Mouse (Mus musculus) midbrain, embryonic 14.5 days (tissue): ENCODE data around the gene Lgmn. TPM values are rescaled to one million over a fixed set of nuclear protein-coding genes. Genes with fewer than 3 reads are reported as not detected.

Experiments used
- polyA plus RNA-seq: library from polyadenylated mRNA; unstranded; fragments of >200 nt; fragmentation: Nextera tagmentation; extraction: Ambion mirVana; gene quantifications from 2 replicates; pipeline ENCODE4 v1.2.1, GENCODE M21; 2014

Lgmn gene
- polyA plus RNA-seq, 1 experiment from 2014 or later, result 81.5 TPM

Other genes starting within 250 kb of the Lgmn start
- 1.4 and 3.5 TPM in 2 replicates for gene Rin3, start 156.8 kb downstream of the Lgmn start, polyA plus RNA-seq
- 21.6 and 32.4 TPM in 2 replicates for gene Golga5, start 29.3 kb upstream of the Lgmn start, polyA plus RNA-seq
- 92.7 and 116 TPM in 2 replicates for gene Chga, start 115.2 kb upstream of the Lgmn start, polyA plus RNA-seq